Mouse (Mus musculus): ENCODE measurements around the gene Adcy7. TPM values are rescaled to one million over a fixed set of nuclear protein-coding genes. Genes with fewer than 3 reads are reported as not detected.

Gene Adcy7
- polyA plus RNA-seq, 1 experiment from 2014 or later: 4.0 TPM

DNA sequence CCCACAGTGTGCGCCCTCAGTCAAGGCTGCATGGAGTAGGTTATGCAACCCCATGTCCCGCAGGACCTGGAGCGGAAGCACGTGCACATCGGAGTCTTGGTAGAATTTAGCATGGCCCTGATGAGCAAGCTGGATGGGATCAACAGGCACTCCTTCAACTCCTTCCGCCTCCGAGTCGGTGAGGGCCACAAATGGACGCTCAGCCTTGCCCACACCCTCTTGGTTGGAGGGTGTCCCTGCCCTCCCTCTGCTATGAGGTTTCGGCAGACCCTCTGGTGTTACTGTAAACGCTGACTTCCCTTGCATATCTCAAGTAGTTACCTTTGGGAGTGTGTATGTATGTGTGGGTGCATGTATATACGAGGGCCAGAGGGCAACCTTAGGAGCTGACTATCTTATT is 54.1 kb downstream of the Adcy7 start:
- WGBS: 90% methylated on average over 12 of the region's 12 CpGs
- Histone ChIP-seq H3K4me1 (peaks cover 14% of the 10 kb centered on the region), H3K27ac (no peak overlapping the region), H3K4me3 (no peak overlapping the region), H3K27me3 (ENCODE audit: insufficient read depth, poor library complexity, severe bottlenecking) (no peaks in the 10 kb centered on the region), H3K36me3 (peaks cover 66% of the 10 kb centered on the region), H3K9me3 (no peaks in the 10 kb centered on the region)
- DNase-seq (ENCODE audit: low spot score): no peak

GRCm38 (mm10) chr8:88328689-88329088 is 56.5 kb downstream of the Adcy7 start:
- no peaks in the 10 kb centered on the region for H3K9me3 ChIP-seq

GRCm38 (mm10) chr8:88330816-88331215 is 58.6 kb downstream of the Adcy7 start:
- no peak for DNase-seq (ENCODE audit: low spot score)
- 84% methylated on average over 3 of the region's 3 CpGs for WGBS
- H3K4me3 ChIP-seq: no peak overlapping the region
- peaks cover 91% of the 10 kb centered on the region for H3K36me3 ChIP-seq
- H3K4me1 ChIP-seq: peaks cover 14% of the 10 kb centered on the region
- no peaks in the 10 kb centered on the region for H3K27me3 ChIP-seq (ENCODE audit: insufficient read depth, poor library complexity, severe bottlenecking)
- no peak overlapping the region for H3K27ac ChIP-seq
- no peaks in the 10 kb centered on the region for H3K9me3 ChIP-seq

More at GRCm38 (mm10) chr8:88328689-88329088, 56.5 kb downstream of the Adcy7 start:
- Histone ChIP-seq H3K4me3 (no peak overlapping the region), H3K27me3 (ENCODE audit: insufficient read depth, poor library complexity, severe bottlenecking) (no peaks in the 10 kb centered on the region), H3K4me1 (peaks cover 18% of the 10 kb centered on the region), H3K27ac (no peak overlapping the region), H3K36me3 (peaks cover 90% of the 10 kb centered on the region)
- WGBS: 94% methylated on average over 6 of the region's 6 CpGs
- DNase-seq (ENCODE audit: low spot score): no peak

- H3K4me1 ChIP-seq: peaks cover 10% of the 10 kb centered on the region
- H3K27ac ChIP-seq: peak overlapping the region; percentile 71
- no peaks in the 10 kb centered on the region for H3K27me3 ChIP-seq (ENCODE audit: insufficient read depth, poor library complexity, severe bottlenecking)
- H3K9me3 ChIP-seq: no peaks in the 10 kb centered on the region
- DNase-seq (ENCODE audit: low spot score): peak; percentile 89
- H3K36me3 ChIP-seq: peaks cover 87% of the 10 kb centered on the region
- no peak overlapping the region for H3K4me3 ChIP-seq
- 61% methylated on average over 2 of the region's 2 CpGs for WGBS
These were observed 62.2 kb downstream of the Adcy7 start for GRCm38 (mm10) chr8:88334384-88334783.

DNA sequence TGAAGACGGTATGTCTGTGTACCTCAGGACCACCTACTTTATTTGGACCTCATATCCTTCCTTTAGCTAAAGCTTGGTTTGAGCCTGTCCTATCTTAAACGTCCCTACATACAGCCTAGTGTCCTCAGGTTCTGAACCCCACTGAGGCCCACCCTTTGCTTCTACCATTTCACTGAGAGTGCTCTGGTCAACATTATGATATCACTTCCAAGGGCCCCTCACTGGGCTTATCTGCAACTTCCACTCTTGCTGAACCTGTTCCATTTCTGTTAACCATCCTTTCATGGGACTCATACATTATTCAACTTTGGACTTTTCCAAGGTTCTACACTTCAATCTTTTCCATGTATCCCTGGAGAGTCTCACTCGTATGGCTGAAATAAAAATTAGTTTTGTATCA is 62.8 kb downstream of the Adcy7 start:
- Histone ChIP-seq H3K36me3 (peaks cover 89% of the 10 kb centered on the region), H3K4me1 (peaks cover 12% of the 10 kb centered on the region), H3K9me3 (no peaks in the 10 kb centered on the region), H3K27me3 (ENCODE audit: insufficient read depth, poor library complexity, severe bottlenecking) (no peaks in the 10 kb centered on the region), H3K27ac (peak overlapping the region; percentile 71), H3K4me3 (no peak overlapping the region)
- no peak for DNase-seq (ENCODE audit: low spot score)
- 64% methylated on average over 3 of the region's 3 CpGs for WGBS

GRCm38 (mm10) chr8:88339221-88339620 is 67.0 kb downstream of the Adcy7 start:
- no peak overlapping the region for H3K27ac ChIP-seq
- H3K4me1 ChIP-seq: peaks cover 8% of the 10 kb centered on the region
- WGBS: 62% methylated on average over 3 of the region's 3 CpGs

DNA sequence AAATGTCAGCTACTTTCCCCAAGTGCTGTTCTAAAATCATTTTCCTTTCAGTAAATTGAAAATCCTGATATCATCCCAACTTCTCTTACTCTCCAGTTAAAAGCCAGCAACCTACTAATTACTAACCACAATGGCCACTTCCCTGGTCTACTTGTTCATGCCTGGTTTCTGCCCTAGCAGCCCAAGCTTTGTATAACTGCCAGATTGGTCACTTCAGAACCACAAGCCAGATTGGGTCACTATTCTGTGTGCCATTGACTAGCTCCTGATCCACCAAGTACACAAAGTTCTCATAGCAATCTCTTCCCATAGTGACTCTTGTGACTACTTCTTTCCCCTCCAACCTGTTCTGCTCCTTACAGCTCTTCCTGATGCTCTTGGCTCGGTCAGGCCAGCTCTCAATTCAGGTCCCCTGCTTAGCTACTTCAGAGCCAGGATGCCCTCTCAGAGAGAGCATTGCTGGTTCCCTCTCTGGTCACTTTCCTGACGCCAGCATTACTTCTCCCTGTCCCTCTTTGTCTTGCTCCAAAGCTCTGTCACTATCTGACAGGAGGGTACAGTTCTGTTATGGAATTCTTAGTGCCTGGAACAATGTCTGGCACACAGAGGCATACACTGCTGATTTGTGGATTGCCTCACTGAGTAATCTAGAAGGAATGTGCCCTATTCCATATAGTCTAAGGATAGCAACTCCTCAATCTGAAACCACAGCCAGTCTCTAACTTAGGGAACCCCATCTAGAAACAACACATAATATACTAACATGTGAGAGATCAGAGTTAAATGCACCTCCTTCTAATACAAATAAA is 67.9 kb downstream of the Adcy7 start:
- no peak overlapping the region for H3K4me3 ChIP-seq
- H3K9me3 ChIP-seq: no peaks in the 10 kb centered on the region
- peaks cover 95% of the 10 kb centered on the region for H3K36me3 ChIP-seq
- peak overlapping the region; percentile 75 for H3K27ac ChIP-seq
- no peak for DNase-seq (ENCODE audit: low spot score)
- H3K27me3 ChIP-seq (ENCODE audit: insufficient read depth, poor library complexity, severe bottlenecking): no peaks in the 10 kb centered on the region
- peaks cover 7% of the 10 kb centered on the region; the same call in 1 of the 2 replicates for H3K4me1 ChIP-seq
- 53% methylated on average over 2 of the region's 2 CpGs for WGBS

More at GRCm38 (mm10) chr8:88339221-88339620, 67.0 kb downstream of the Adcy7 start:
- Histone ChIP-seq H3K36me3 (peaks cover 89% of the 10 kb centered on the region), H3K27me3 (ENCODE audit: insufficient read depth, poor library complexity, severe bottlenecking) (no peaks in the 10 kb centered on the region), H3K4me3 (no peak overlapping the region), H3K9me3 (no peaks in the 10 kb centered on the region)
- DNase-seq (ENCODE audit: low spot score): no peak

DNA sequence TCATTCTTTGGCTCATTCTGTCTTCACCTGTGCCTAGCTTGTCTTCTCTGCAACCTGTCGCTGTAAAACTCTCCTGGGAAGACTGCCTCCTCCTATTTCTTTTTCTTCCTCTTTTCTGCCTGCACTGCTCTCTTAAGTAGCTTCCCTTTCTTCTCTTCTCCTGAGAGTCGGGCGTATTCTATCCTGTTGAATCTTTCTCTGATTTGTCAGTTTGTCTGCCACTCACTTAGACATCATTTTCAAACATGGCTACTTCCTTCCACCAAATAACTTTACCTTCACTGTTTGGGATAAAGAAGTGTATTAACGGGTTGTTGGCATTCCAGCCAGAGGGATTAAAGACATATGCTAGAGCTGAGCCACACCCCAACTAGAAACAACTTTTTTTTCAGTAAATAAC is 69.8 kb downstream of the Adcy7 start:
- Histone ChIP-seq H3K27ac (no peak overlapping the region), H3K9me3 (no peaks in the 10 kb centered on the region), H3K4me1 (peaks cover 7% of the 10 kb centered on the region; the same call in 1 of the 2 replicates), H3K4me3 (no peak overlapping the region), H3K36me3 (peaks cover 94% of the 10 kb centered on the region), H3K27me3 (ENCODE audit: insufficient read depth, poor library complexity, severe bottlenecking) (no peaks in the 10 kb centered on the region)
- DNase-seq (ENCODE audit: low spot score): no peak
- 89% methylated on average over 4 of the region's 4 CpGs for WGBS

DNA sequence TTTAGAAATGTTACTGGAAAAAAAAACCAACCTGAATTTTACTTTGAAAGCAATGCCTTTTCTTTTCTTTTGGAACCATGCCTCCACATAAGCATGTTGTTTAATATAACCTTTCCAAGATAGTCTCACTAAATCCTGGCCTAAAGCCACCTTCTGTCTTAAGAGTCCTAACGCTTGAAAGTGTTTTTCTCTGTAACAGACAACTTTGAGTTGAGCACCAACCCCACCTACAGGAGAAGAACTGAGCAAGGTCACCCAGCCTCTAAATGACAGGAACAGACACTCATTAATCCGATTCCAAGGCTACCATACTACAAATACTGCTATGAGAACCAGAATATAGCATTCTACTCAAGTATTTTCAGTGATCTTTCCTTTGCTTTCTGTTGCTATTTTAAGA is 76.8 kb downstream of the Adcy7 start:
- H3K27me3 ChIP-seq (ENCODE audit: insufficient read depth, poor library complexity, severe bottlenecking): no peaks in the 10 kb centered on the region
- H3K27ac ChIP-seq: no peak overlapping the region
- DNase-seq (ENCODE audit: low spot score): no peak
- H3K9me3 ChIP-seq: no peaks in the 10 kb centered on the region
- WGBS: 84% methylated on average over 2 of the region's 2 CpGs
- H3K4me3 ChIP-seq: no peak overlapping the region
- H3K4me1 ChIP-seq: no peaks in the 10 kb centered on the region
- peaks cover 92% of the 10 kb centered on the region for H3K36me3 ChIP-seq

- 84% methylated on average over 5 of the region's 5 CpGs for WGBS
- no peak overlapping the region for H3K4me3 ChIP-seq
- H3K36me3 ChIP-seq: peaks cover 72% of the 10 kb centered on the region
- H3K27ac ChIP-seq: no peak overlapping the region
- no peaks in the 10 kb centered on the region for H3K9me3 ChIP-seq
- no peak for DNase-seq (ENCODE audit: low spot score)
- no peaks in the 10 kb centered on the region for H3K27me3 ChIP-seq (ENCODE audit: insufficient read depth, poor library complexity, severe bottlenecking)
- H3K4me1 ChIP-seq: peaks cover 18% of the 10 kb centered on the region
These were observed 85.2 kb downstream of the Adcy7 start for GRCm38 (mm10) chr8:88357226-88357933.

DNA sequence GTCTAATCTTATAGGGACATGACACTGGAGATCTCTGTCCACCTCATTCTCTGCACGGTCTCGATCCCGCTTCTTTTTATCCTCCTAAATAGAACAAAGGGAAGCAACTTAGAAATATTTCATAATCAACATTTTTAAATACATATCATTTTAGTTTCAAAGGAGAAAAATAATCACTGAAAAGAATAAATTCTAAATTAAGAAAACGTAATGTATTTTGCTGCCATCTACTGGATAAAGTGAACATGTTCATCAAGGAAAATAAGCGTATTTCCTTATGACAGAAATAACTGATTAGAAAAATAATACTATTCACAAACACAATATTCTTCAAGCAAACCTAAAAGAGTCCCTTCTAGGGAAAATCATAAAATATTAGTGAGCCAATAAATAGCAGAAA is 85.7 kb downstream of the Adcy7 start:
- no peak for DNase-seq (ENCODE audit: low spot score)
- Histone ChIP-seq H3K4me1 (peaks cover 21% of the 10 kb centered on the region), H3K36me3 (peaks cover 67% of the 10 kb centered on the region), H3K4me3 (no peak overlapping the region), H3K27me3 (ENCODE audit: insufficient read depth, poor library complexity, severe bottlenecking) (no peaks in the 10 kb centered on the region), H3K9me3 (no peaks in the 10 kb centered on the region), H3K27ac (no peak overlapping the region)
- whole genome bisulfite sequencing: 90% methylated on average over 5 of the region's 5 CpGs

GRCm38 (mm10) chr8:88359959-88360358 is 87.8 kb downstream of the Adcy7 start:
- peaks cover 24% of the 10 kb centered on the region for H3K4me1 ChIP-seq
- DNase-seq (ENCODE audit: low spot score): no peak
- peaks cover 47% of the 10 kb centered on the region for H3K36me3 ChIP-seq
- H3K27ac ChIP-seq: no peak overlapping the region
- 90% methylated on average over 2 of the region's 2 CpGs for WGBS
- H3K4me3 ChIP-seq: peak overlapping the region; percentile 99; the same call in 1 of the 2 replicates
- H3K27me3 ChIP-seq (ENCODE audit: insufficient read depth, poor library complexity, severe bottlenecking): no peaks in the 10 kb centered on the region
- H3K9me3 ChIP-seq: no peaks in the 10 kb centered on the region

GRCm38 (mm10) chr8:88361044-88361707 is 89.0 kb downstream of the Adcy7 start:
- 3% methylated on average over 31 of the region's 31 CpGs for WGBS
- peak overlapping the region; percentile 98 for H3K27ac ChIP-seq
- peak; percentile 83 for DNase-seq (ENCODE audit: low spot score)
- H3K4me1 ChIP-seq: peaks cover 24% of the 10 kb centered on the region
- peaks cover 35% of the 10 kb centered on the region for H3K36me3 ChIP-seq
- H3K27me3 ChIP-seq (ENCODE audit: insufficient read depth, poor library complexity, severe bottlenecking): no peaks in the 10 kb centered on the region
- H3K4me3 ChIP-seq: peak overlapping the region; percentile 99
- no peaks in the 10 kb centered on the region for H3K9me3 ChIP-seq

Data from heart, embryonic 10.5 days (tissue).